Mouse (Mus musculus): ENCODE measurements around the gene Ipo11. TPM values are rescaled to one million over a fixed set of nuclear protein-coding genes. Genes with fewer than 3 reads are reported as not detected.
A peak's percentile ranks its signal among the peaks of the same experiment; 100 is the strongest.
"Not testable (repeated sequence)": the region's sequence is repeated elsewhere in the genome, so short reads cannot be mapped to it uniquely, and the experiment has no call there.

The Ipo11 gene
- 10 to 100 TPM; 20.0 to 23.5 TPM for total RNA-seq (2021)
- long read RNA-seq, experiment 1, full-length matches to known transcripts: 22 of 45 reads
- long read RNA-seq, experiment 1, partial matches to known transcripts: 6 of 45 reads
- long read RNA-seq, experiment 1, other reads (novel, unspliced or antisense): 17 of 45 reads
- long read RNA-seq, experiment 2, full-length matches to known transcripts: 13 of 29 reads
- long read RNA-seq, experiment 2, partial matches to known transcripts: 5 of 29 reads
- long read RNA-seq, experiment 2, other reads (novel, unspliced or antisense): 11 of 29 reads

DNA sequence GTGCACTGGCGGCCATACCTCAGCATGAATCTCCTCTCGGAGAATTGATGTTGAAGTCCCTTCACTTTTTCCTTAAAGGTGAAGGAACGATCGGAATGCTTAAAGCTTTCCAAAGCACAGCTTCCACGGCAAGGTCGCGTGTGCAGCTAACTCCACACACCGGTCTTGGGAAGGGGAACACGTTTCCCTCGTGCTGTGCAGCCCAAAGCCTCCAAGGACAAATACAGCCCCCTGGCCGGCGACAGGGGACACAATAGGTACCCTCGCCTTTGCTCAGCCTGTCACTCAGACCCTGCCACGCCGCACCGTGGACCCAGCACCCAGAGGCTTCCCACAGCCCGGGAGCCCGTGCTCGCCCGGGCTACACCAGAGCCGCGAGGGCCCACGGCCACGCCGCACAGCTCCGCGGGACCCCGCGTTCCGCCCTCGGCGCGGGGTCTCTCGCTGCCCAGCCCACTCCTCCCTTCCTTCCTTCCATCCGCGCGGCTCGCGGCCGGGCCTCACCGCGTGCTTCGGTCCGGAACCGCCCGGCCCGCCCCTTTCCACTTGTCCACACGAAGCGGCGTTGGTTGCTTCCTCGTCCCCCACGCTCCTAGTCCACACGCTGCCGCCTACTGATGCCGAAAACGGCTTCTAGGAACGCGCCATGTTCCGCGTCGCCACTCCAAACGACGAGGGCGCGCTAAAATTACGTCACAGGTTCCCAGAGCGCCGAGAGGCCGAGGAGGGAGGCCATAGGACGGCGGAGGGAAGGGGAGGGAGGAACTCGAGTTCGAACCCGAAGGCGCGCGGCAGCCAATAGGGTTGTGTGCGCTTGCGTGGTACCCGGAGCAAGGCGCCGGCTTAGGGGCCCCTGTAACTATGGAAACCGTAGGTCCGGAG is at the start of gene Ipo11:
Gene Ipo11, minus strand, starts transcription at position 703 of the 882 bp plus-strand sequence.
- DNase-seq: peak; percentile 90

DNA sequence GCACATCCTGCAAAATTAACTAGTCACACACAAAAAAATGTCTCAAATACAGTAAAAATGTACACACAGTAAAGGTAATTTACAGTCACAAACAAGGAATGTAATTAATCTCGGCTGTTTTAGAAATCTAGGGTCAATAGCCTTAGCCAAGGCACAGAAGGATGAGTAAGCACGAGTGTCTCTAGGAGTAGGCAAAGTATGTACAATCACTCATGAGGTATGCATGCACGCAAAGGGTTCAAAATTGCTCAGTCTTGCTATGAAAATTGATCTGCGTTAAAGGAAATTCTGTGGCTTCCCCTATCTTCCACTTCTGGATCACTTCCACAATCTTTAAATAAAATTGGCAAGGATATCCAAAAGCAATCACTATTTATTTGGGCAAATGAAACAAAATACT is 24.7 kb upstream of the Ipo11 start:
- no peak for DNase-seq

- no peak for DNase-seq
These were observed 23.8 kb upstream of the Ipo11 start for GRCm38 (mm10) chr13:106960557-106960956.

DNA sequence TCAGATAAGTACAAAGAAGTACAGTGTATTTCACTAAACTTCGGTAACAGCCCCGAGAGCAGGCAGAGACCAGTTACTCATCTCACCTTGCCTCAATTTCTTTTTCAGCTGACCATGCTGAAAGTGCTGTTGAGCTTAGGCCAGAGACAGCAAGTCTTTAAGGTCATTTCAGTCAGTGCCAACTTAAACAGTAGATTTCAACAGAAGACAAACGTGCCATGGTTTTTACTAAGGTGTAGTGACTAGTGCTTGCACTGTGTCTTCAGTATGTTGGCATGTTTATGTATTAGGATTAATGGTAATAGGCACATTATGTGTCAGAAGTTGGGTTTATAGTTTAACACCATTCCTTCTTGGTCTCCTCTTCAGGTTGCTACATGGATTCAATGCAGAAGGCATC is 21.5 kb upstream of the Ipo11 start:
- DNase-seq: no peak

DNA sequence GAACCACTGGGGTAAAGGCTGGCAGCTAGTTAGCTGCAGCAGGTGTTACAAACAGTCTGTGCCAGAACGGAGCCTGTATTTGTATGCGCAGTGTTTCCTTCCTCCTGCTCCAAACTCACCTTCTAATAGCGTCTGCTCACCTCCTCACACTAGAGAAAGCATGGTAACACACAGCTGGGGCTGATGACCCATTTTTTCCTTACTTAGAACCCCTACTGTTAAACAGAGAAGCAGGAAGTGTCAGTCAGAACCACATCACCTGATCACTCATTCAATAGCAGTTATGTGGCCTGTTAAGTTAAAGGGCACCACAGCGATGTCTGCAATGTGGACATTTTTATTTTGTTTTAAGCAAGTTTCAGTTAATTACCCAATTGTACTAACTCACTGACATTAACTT is 20.8 kb upstream of the Ipo11 start:
- DNase-seq: no peak

DNA sequence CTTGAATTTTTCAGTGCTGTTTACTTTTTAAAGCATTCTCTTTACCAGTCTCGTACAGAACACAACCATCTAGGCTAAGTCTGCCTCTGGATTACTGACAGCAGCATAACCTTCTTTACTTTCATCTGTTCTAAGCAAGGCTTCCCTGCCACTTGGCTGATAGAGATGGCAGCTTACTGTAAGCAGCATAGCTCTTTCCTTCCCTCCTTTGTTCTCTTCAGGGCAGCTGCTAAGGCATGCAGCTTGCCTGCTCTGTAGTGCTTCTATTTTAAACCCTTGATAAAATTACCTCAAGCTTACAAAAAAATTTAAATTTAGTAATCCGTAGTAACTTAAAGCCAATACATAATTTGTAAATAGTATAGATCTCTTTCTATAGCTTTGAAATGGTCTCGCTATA is 18.1 kb upstream of the Ipo11 start:
- no peak for DNase-seq

- DNase-seq: no peak
These were observed 10.8 kb upstream of the Ipo11 start for GRCm38 (mm10) chr13:106947583-106947982.

DNA sequence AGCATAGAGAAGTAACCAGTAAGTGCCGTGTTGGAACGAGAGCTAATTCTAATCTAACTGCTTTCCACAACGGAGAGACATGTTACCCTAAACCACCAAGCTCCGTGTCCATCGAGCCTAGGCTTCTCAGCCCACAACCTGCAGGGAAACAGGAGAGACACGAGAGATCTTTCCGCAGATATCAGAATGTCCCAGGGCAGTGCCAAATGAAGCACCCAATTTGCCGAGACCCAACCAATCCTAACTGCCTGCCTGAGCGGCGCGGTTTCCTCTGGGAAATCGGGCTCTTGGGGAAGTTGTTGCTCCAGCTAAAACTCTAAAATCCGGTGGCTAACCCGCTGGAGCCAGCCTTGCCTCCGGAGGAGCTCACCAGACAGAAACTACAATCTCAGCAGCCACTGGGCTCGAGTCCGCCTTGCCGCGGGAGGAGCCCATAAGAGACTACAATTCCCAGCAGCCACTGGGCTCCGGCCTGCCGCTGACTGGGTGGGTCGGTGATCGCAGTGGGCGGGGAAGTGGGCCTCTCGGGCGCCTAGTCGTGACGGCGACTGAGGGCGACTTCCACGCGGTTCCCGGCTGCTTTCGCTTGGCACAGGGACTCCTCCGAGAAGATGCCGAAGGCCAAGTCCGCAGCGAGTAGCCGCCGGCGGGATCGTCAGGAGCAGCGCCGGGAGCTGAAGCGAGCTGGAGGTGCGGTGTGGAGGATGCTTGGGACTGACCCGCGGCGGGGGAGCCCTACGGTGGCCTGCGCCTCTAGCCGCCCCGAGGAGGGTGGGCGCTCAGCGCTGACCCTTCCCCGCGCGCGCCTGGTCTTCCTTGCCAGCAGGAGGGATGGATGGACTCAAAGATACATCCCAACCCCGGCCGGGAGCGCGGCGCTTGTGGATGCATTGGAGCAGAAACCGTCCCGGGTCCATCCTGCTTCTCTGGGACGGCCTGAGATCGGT is 10.1 kb upstream of the Ipo11 start, which contains the start of gene Dimt1:
Gene Dimt1, plus strand, starts transcription at position 534 of the 947 bp plus-strand sequence.
- DNase-seq: peak; percentile 92

- DNase-seq: no peak
These were observed 8.8 kb upstream of the Ipo11 start for GRCm38 (mm10) chr13:106945518-106945917.

DNA sequence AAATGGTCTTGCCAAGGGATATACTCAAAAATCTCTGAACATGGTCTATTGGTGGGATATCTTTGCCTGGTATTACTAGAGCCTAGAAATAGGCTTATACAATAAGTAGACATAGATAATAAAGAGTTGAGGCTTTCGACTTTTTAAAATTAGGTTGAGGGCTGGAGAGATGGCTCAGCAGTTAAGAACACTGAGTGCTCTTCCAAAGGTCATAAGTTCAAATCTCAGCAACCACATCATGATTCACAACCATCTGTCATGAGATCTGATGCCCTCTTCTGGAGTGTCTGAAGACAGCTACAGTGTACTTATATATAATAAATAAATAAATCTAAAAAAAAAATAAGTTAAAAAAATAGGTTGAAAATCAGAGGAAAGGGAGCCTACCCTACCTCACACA is 6.0 kb upstream of the Ipo11 start:
- no peak for DNase-seq

DNA sequence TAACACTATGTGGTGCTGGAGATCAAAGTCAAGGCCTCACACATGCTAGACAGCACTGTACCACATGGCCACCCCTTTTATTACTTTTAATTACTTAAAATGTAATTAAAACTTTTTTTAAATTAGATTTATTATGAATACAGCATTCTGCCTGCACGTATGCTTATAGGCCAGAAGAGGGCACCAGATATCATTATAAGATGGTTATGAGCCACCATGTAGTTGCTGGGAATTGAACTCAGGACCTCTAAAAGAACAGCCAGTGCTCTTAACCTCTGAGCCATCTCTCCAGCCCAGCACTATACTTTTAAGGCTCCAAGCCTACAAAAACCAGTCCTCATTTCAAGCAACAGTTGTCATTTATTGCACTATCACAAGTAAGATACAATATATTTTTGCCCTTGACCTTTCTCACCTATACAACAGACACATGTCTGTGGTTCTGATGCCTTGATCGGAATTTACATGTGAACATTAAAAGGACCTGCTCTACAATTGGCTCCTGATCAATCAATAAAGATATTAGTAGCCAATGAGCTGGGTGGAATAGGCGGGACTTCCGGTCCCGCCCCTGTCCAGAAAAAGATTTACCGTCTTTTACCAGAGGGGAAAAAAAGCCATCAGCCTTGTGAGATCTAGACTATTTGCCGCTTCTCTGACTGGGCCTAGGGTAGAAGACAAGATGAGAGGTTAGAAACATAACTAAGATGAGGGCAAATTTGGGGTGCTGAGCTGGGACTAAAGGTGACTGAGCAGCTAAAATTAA is 4.6 kb upstream of the Ipo11 start:
- no peak for DNase-seq

GRCm38 (mm10) chr13:106937138-106937472 is 347 bp upstream of the Ipo11 start:
- no peak for DNase-seq

DNA sequence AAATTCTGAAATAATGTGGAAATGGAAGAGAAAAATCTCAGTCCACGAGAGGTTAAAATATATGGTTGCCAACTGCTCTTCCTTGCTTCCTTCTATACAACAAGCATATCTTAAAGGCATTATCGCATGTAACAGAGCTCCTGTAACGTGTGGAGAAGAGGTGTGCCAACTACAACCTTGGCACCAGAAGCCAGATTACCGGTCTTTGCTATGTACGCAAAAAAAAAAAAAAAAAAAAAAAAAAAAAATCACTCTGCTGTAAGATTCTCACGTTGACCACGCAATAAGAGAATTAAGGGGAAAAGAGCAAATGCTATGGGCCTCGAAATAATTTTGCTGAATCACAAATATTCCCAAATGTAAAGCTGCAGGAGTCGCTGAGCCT is 895 bp downstream of the Ipo11 start:
- no peak for DNase-seq

GRCm38 (mm10) chr13:106929201-106929600 is 7.6 kb downstream of the Ipo11 start:
- DNase-seq: peak; percentile 18

DNA sequence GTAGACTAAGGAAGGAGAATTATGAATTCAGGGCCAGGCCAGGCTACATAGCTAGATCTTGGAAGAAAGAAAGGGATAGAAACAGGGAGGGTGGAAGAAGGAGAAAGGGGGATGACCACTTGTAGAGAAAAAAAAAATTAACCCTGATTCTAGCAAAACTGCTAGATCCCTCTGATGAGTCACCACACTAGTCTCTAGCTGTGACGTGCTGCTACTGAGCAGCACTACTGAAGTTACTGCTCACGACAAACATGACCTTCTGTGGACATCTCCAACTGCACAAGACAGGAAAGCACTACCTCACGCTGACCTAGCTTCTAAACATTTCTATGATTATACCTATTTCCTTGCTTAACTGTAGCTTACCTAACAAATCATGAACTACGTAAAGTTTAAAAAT is 8.5 kb downstream of the Ipo11 start:
- no peak for DNase-seq

DNA sequence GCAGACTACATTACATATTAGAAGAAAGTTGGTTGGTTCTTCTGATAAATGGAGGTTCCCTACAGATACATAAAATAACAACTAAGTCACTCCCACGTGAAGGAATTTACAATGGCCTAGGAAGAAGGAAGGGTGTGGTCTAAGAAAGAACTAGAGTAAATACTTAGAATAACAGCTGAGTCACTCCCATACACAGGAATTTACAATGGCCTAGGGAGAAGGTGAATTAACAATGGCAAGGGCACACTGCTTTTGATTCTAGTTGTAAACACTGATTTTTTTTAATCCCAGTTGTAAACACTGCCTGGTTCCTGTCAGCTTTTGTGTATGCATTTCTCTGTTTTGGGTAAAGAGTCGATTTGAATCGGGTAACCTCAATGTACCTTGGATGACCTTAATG is 10.8 kb downstream of the Ipo11 start:
- DNase-seq: not testable (repeated sequence)

GRCm38 (mm10) chr13:106918322-106919050 is 18.3 kb downstream of the Ipo11 start:
- DNase-seq: no peak

DNA sequence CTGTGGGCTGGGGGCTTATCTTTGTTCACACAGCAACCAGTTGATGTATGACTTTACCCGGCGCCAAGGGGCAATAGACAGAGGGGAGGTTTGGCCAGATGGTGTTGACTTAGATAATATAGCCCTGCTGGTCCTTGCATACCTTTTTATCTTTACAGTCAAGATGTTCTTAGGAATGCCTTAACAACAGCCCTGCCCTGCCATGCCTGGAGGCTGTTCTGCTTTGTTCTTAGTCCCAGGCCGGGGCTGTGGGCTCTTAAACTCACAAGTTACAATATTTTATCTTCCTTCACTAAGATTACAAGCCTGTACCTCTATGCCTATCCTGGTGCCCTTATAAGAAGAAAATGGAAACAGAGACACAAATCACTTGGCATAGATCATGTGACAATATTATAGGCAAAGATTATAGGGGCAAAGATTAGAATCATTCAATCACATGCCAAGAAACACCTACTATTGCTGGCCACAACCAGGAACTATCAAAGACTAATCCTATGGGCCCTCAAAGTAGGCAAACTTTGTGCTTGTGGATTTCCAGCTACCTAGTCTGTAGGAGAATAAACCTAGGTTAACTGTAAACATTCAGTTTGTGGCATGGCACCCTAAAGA is 23.5 kb downstream of the Ipo11 start:
- no peak for DNase-seq

DNA sequence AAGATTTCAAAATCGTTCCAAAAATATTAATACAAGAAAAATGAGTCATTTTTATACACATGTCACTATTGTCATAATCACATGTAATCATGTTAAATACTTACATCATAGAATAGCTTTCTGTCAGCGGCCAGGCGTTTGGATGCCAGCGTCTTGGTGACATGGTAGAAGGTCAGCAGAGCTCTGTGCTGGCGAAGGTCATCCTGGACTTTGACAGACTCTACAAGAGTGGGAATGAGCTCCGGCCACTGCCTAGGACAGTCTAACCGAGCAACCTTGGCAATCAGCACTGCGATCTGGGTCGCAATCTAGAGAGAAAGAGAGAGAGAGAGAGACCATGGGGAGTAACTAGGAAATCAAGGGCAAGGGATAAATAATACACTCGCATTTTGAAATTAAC is 26.7 kb downstream of the Ipo11 start:
- DNase-seq: no peak

DNA sequence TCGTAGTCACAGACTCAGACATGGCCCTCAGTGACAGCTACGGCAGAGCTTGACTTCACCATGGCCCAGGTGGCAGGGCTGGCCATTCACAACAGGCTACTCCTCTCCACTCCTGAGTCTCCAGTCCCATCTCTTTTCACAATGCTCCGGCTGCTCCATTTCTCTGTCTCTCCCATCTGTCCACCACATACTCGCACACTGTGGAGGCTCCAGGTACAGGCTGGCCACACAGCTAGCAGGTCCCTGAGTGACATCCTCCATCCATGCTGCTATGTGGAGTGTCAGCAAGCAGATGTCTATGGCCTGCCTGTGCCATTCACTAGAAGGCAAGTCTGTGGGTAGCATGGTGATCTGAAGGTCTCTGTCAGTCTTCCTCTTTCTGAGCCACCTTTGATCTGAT is 29.5 kb downstream of the Ipo11 start:
- no peak for DNase-seq

DNA sequence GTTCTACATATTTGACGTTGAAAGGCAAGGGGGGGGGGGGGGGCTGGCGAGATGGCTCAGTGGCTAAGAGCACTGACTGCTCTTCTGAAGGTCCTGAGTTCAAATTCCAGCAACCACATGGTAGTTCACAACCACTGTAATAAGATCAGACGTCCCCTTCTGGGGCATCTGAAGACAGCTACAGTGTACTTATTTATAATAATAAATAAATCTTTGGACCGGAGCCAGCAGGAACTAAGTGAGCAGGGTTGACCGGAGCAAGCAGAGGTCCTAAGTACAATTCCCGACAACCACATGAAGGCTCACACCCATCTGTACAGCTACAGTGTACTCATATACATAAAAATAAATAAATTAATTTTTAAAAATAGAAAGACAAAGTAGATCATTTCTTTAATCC is 31.6 kb downstream of the Ipo11 start:
- DNase-seq: not testable (repeated sequence)

All from gastrocnemius, postnatal 10 days (tissue).